Mouse (Mus musculus) neural tube, embryonic 15.5 days (tissue): Measurements from ENCODE around the gene Uggt1. TPM values are rescaled to one million over a fixed set of nuclear protein-coding genes. Genes with fewer than 3 reads are reported as not detected.

Experiments used
- ATAC-seq: fragments of 200-750 bp; cut with Nextera tagmentation; 2 replicates; pipeline ENCODE4 v1.8.0; 2017; ENCODE audit warnings: mild to moderate bottlenecking, moderate TSS enrichment, moderate library complexity; ENCODE audit not compliant: low FRiP score
- H3K27ac ChIP-seq: fragments of 300-500 bp; sonication (generic); replicated peaks from 2 replicates; pipeline ENCODE4 v1.5.1; 2015; ENCODE audit warnings: mild to moderate bottlenecking, inconsistent platforms
- H3K27me3 ChIP-seq: fragments of 300-500 bp; sonication (generic); replicated peaks from 2 replicates; pipeline ENCODE4 v1.6.1; 2015; ENCODE audit warnings: inconsistent platforms
- H3K36me3 ChIP-seq: fragments of 300-500 bp; sonication (generic); 2 replicates; pipeline ENCODE4 v1.6.1; 2015; ENCODE audit warnings: inconsistent platforms
- H3K4me1 ChIP-seq: fragments of 300-500 bp; sonication (generic); 2 replicates; pipeline ENCODE4 v1.6.1; 2015; ENCODE audit warnings: inconsistent platforms
- H3K4me2 ChIP-seq: fragments of 300-500 bp; sonication (generic); 2 replicates; pipeline ENCODE4 v1.6.1; 2015; ENCODE audit warnings: inconsistent platforms, mild to moderate bottlenecking, moderate library complexity
- H3K4me3 ChIP-seq: fragments of 300-500 bp; sonication (generic); replicated peaks from 2 replicates; pipeline ENCODE4 v1.5.1; 2015; ENCODE audit warnings: mild to moderate bottlenecking, inconsistent platforms
- H3K9ac ChIP-seq: fragments of 300-500 bp; sonication (generic); replicated peaks from 2 replicates; pipeline ENCODE4 v1.6.1; 2015; ENCODE audit warnings: mild to moderate bottlenecking, inconsistent platforms
- H3K9me3 ChIP-seq: fragments of 300-500 bp; sonication (generic); replicated peaks from 2 replicates; pipeline ENCODE4 v1.6.1; 2016; ENCODE audit warnings: inconsistent platforms
- WGBS: fragments of 180-500 bp; shearing (Covaris S2); methylation state at CpG from one replicate; pipeline ENCODE4 v1.1.7; 2015; ENCODE audit warnings: mixed read lengths; 5-methylcytosine and 5-hydroxymethylcytosine counted together
- polyA plus RNA-seq: library from polyadenylated mRNA; unstranded; fragments of >200 nt; fragmentation: Nextera tagmentation; extraction: Ambion mirVana; gene quantifications from 2 replicates; pipeline ENCODE4 v1.2.1, GENCODE M21; 2015

Gene Uggt1
- polyA plus RNA-seq, 1 experiment from 2014 or later, result 43.9 TPM

- 80% methylated on average over 8 of the region's 8 CpGs for WGBS
- no peak overlapping the region for H3K9ac ChIP-seq
- no peak overlapping the region for H3K27ac ChIP-seq
- peaks cover 7% of the 10 kb centered on the region; the same call in 1 of the 2 replicates for H3K4me1 ChIP-seq
- H3K36me3 ChIP-seq, result no peaks in the 10 kb centered on the region
- no peak overlapping the region for H3K4me2 ChIP-seq
- H3K4me3 ChIP-seq, result no peak overlapping the region
- H3K27me3 ChIP-seq, result peaks cover 14% of the 10 kb centered on the region; the same call in 1 of the 2 replicates
- ATAC-seq, result no peak
- H3K9me3 ChIP-seq, result no peaks in the 10 kb centered on the region
Observed at GRCm38 (mm10) chr1:36271516-36272230, 27.2 kb upstream of the Uggt1 start.

GRCm38 (mm10) chr1:36270666-36271065 lies 26.1 kb upstream of the Uggt1 start:
- Histone ChIP-seq H3K4me3 (no peak overlapping the region), H3K9ac (no peak overlapping the region), H3K9me3 (no peaks in the 10 kb centered on the region), H3K36me3 (no peaks in the 10 kb centered on the region), H3K27me3 (peaks cover 14% of the 10 kb centered on the region; the same call in 1 of the 2 replicates), H3K4me1 (peaks cover 7% of the 10 kb centered on the region; the same call in 1 of the 2 replicates), H3K27ac (no peak overlapping the region), H3K4me2 (no peak overlapping the region)
- 60% methylated on average over 3 of the region's 3 CpGs for WGBS
- ATAC-seq, result no peak

GRCm38 (mm10) chr1:36269121-36269795 lies 24.7 kb upstream of the Uggt1 start:
- Histone ChIP-seq H3K27ac (no peak overlapping the region), H3K27me3 (peaks cover 14% of the 10 kb centered on the region; the same call in 1 of the 2 replicates), H3K4me3 (peak overlapping the region; percentile 24), H3K36me3 (no peaks in the 10 kb centered on the region), H3K4me2 (peak overlapping the region; percentile 47), H3K9me3 (no peaks in the 10 kb centered on the region), H3K4me1 (peaks cover 7% of the 10 kb centered on the region; the same call in 1 of the 2 replicates), H3K9ac (no peak overlapping the region)
- no peak for ATAC-seq
- 40% methylated on average over 54 of the region's 54 CpGs for WGBS

- ATAC-seq, result no peak
- Histone ChIP-seq H3K27ac (no peak overlapping the region), H3K9me3 (no peaks in the 10 kb centered on the region), H3K4me2 (no peak overlapping the region), H3K36me3 (no peaks in the 10 kb centered on the region), H3K4me3 (no peak overlapping the region), H3K27me3 (peaks cover 14% of the 10 kb centered on the region; the same call in 1 of the 2 replicates), H3K9ac (no peak overlapping the region), H3K4me1 (peaks cover 7% of the 10 kb centered on the region; the same call in 1 of the 2 replicates)
- WGBS, result 98% methylated on average over 3 of the region's 3 CpGs
Observed at GRCm38 (mm10) chr1:36267595-36267994, 23.1 kb upstream of the Uggt1 start.

GRCm38 (mm10) chr1:36266293-36266692 lies 21.8 kb upstream of the Uggt1 start:
- H3K27ac ChIP-seq, result no peak overlapping the region
- H3K4me2 ChIP-seq, result no peak overlapping the region
- no peaks in the 10 kb centered on the region for H3K36me3 ChIP-seq
- H3K4me1 ChIP-seq, result peaks cover 7% of the 10 kb centered on the region; the same call in 1 of the 2 replicates
- no peak overlapping the region for H3K4me3 ChIP-seq
- WGBS, result 83% methylated on average over 6 of the region's 6 CpGs
- H3K9me3 ChIP-seq, result no peaks in the 10 kb centered on the region
- no peak overlapping the region for H3K9ac ChIP-seq
- no peak for ATAC-seq
- H3K27me3 ChIP-seq, result peaks cover 14% of the 10 kb centered on the region; the same call in 1 of the 2 replicates

- WGBS, result 69% methylated on average over 13 of the region's 13 CpGs
- no peaks in the 10 kb centered on the region for H3K36me3 ChIP-seq
- H3K4me3 ChIP-seq, result no peak overlapping the region
- H3K4me1 ChIP-seq, result peaks cover under 1% of the 10 kb centered on the region; the same call in 1 of the 2 replicates
- H3K4me2 ChIP-seq, result no peak overlapping the region
- no peaks in the 10 kb centered on the region for H3K9me3 ChIP-seq
- H3K27ac ChIP-seq, result no peak overlapping the region; the same call in 1 of the 2 replicates
- H3K9ac ChIP-seq, result no peak overlapping the region
- no peak for ATAC-seq
- H3K27me3 ChIP-seq, result peaks cover under 1% of the 10 kb centered on the region; the same call in 1 of the 2 replicates
Observed at GRCm38 (mm10) chr1:36263833-36264488, 19.4 kb upstream of the Uggt1 start.

- no peak overlapping the region for H3K4me2 ChIP-seq
- H3K9ac ChIP-seq, result no peak overlapping the region
- H3K27me3 ChIP-seq, result no peaks in the 10 kb centered on the region
- H3K27ac ChIP-seq, result no peak overlapping the region
- 84% methylated on average over 19 of the region's 19 CpGs for WGBS
- no peaks in the 10 kb centered on the region for H3K9me3 ChIP-seq
- no peak overlapping the region for H3K4me3 ChIP-seq
- no peaks in the 10 kb centered on the region for H3K4me1 ChIP-seq
- no peaks in the 10 kb centered on the region for H3K36me3 ChIP-seq
- ATAC-seq, result no peak
Observed at GRCm38 (mm10) chr1:36261708-36262504, 17.4 kb upstream of the Uggt1 start.

- Histone ChIP-seq H3K4me2 (no peak overlapping the region), H3K27ac (no peak overlapping the region), H3K36me3 (no peaks in the 10 kb centered on the region), H3K9ac (no peak overlapping the region), H3K4me3 (no peak overlapping the region), H3K4me1 (peaks cover 6% of the 10 kb centered on the region), H3K27me3 (no peaks in the 10 kb centered on the region), H3K9me3 (no peaks in the 10 kb centered on the region)
- WGBS, result 100% methylated on average over 1 of the region's 1 CpGs
- ATAC-seq, result no peak
Observed at GRCm38 (mm10) chr1:36260418-36260817, 15.9 kb upstream of the Uggt1 start.

GRCm38 (mm10) chr1:36259281-36259680 lies 14.8 kb upstream of the Uggt1 start:
- WGBS, result 94% methylated on average over 2 of the region's 2 CpGs
- Histone ChIP-seq H3K4me3 (no peak overlapping the region), H3K4me1 (peaks cover 17% of the 10 kb centered on the region), H3K4me2 (no peak overlapping the region), H3K27ac (no peak overlapping the region), H3K9me3 (no peaks in the 10 kb centered on the region), H3K9ac (no peak overlapping the region), H3K27me3 (peaks cover 3% of the 10 kb centered on the region; the same call in 1 of the 2 replicates), H3K36me3 (no peaks in the 10 kb centered on the region)
- ATAC-seq, result no peak

GRCm38 (mm10) chr1:36258631-36259030 lies 14.1 kb upstream of the Uggt1 start:
- Histone ChIP-seq H3K4me1 (peaks cover 17% of the 10 kb centered on the region), H3K4me2 (no peak overlapping the region), H3K27me3 (peaks cover 6% of the 10 kb centered on the region; the same call in 1 of the 2 replicates), H3K27ac (no peak overlapping the region), H3K9ac (no peak overlapping the region), H3K9me3 (no peaks in the 10 kb centered on the region), H3K36me3 (no peaks in the 10 kb centered on the region), H3K4me3 (no peak overlapping the region)
- no peak for ATAC-seq
- WGBS, result 57% methylated on average over 2 of the region's 2 CpGs

- ATAC-seq, result no peak
- Histone ChIP-seq H3K9me3 (no peaks in the 10 kb centered on the region), H3K36me3 (no peaks in the 10 kb centered on the region), H3K4me1 (peaks cover 17% of the 10 kb centered on the region), H3K4me3 (no peak overlapping the region), H3K9ac (no peak overlapping the region), H3K27ac (no peak overlapping the region), H3K4me2 (no peak overlapping the region), H3K27me3 (peaks cover 8% of the 10 kb centered on the region; the same call in 1 of the 2 replicates)
- WGBS, result 92% methylated on average over 8 of the region's 8 CpGs
Observed at GRCm38 (mm10) chr1:36257276-36257675, 12.8 kb upstream of the Uggt1 start.
